Mouse (Mus musculus): ENCODE results near the gene Thegl. TPM values are rescaled to one million over a fixed set of nuclear protein-coding genes. Genes with fewer than 3 reads are reported as not detected.

The Thegl gene
- total and polyA plus RNA-seq, 3 experiments = not detected

DNA sequence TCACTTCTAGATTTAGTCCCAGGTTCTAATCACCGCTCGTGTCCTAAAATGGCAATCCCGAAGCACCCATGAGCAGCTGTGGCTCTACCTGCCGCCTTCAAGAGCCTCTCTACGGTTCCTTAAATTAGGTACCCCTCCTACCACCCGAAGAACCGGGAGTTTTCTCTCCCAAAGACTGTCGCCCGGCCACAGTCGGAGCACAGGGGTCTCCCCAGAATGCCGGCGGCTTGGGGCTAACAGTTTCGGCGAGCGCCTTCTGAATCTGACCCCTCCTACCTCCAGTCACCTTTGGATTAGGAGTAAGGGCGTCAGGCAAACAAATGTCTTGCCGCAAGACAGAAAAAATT is 41.6 kb upstream of the Thegl start:
- Histone ChIP-seq H3K27me3 (ENCODE audit: control insufficient read depth in 1 of 2, insufficient read depth in 2 of 2, low read length in 2 of 2) (no peaks in the 10 kb centered on the region), H3K9ac (ENCODE audit: control insufficient read depth, low read depth, low read length, poor library complexity, severe bottlenecking) (peak overlapping the region; percentile 75), H3K9me3 (replicated peaks; ENCODE audit: insufficient read depth, low read length) (no peaks in the 10 kb centered on the region), H3K4me1 (ENCODE audit: control insufficient read depth in 1 of 2, insufficient read depth in 2 of 2, low read length in 2 of 2) (peaks cover 5 to 10% of the 10 kb centered on the region in 2 experiments; a peak in 3 of 4 replicates), H3K4me3 (ENCODE audit: control insufficient read depth in 1 of 2, insufficient read depth in 1 of 2, low read depth in 2 of 2, low read length in 2 of 2) (peak overlapping the region; percentile 99), H3K36me3 (ENCODE audit: control insufficient read depth in 1 of 2, insufficient read depth in 2 of 2, low read length in 2 of 2) (peaks cover 20 to 24% of the 10 kb centered on the region in 2 experiments), H3K27ac (ENCODE audit: control insufficient read depth, low read depth, low read length) (peak overlapping the region; percentile 8), H3K79me2 (ENCODE audit: control insufficient read depth, insufficient read depth, low read length, poor library complexity) (peaks cover 26% of the 10 kb centered on the region)
- DNase-seq (ENCODE audit: low read depth, low spot score) = no peak
- TF ChIP-seq MAX (IDR thresholded peaks at IDR 0.05; ENCODE audit: low read length) (no peak), MYC (IDR thresholded peaks at IDR 0.05; ENCODE audit: low read depth, low read length) (no peak; the same call in 1 of the 2 replicates), CTCF (IDR thresholded peaks at IDR 0.05 in 2 of 3, conservative IDR thresholded peaks at IDR 0.05 in 1 of 3; ENCODE audit: control insufficient read depth in 1 of 3, insufficient read depth in 1 of 3, low read depth in 2 of 3, low read length in 3 of 3, poor library complexity in 1 of 3, severe bottlenecking in 1 of 3) (no peak), KAT2A (conservative IDR thresholded peaks at IDR 0.05; ENCODE audit: low read depth, low read length) (no peak), MEF2A (IDR thresholded peaks at IDR 0.05; ENCODE audit: extremely low read depth, insufficient replicate concordance, low read depth, low read length, poor library complexity, severe bottlenecking) (no peak), POLR2AphosphoS2 (IDR thresholded peaks at IDR 0.05; ENCODE audit: low read length) (peak; percentile 68; the same call in 1 of the 2 replicates)

GRCm38 (mm10) chr5:76974554-76975285 is 41.1 kb upstream of the Thegl start, which contains the start of gene Srp72:
Gene Srp72, plus strand, starts transcription at chr5:76974683.
- no peaks in the 10 kb centered on the region for H3K27me3 ChIP-seq (ENCODE audit: control insufficient read depth in 1 of 2, insufficient read depth in 2 of 2, low read length in 2 of 2)
- H3K4me1 ChIP-seq (ENCODE audit: control insufficient read depth in 1 of 2, insufficient read depth in 2 of 2, low read length in 2 of 2) = peaks cover 5 to 10% of the 10 kb centered on the region in 2 experiments; a peak in 3 of 4 replicates
- H3K36me3 ChIP-seq (ENCODE audit: control insufficient read depth in 1 of 2, insufficient read depth in 2 of 2, low read length in 2 of 2) = peaks cover 20 to 24% of the 10 kb centered on the region in 2 experiments
- peak within 1 kb of the TSS; percentile 86 for H3K27ac ChIP-seq (ENCODE audit: control insufficient read depth, low read depth, low read length)
- H3K9me3 ChIP-seq (replicated peaks; ENCODE audit: insufficient read depth, low read length) = no peaks in the 10 kb centered on the region
- DNase-seq (ENCODE audit: low read depth, low spot score) = peak; percentile 94
- peak within 1 kb of the TSS; percentile 99 for H3K4me3 ChIP-seq (ENCODE audit: control insufficient read depth in 1 of 2, insufficient read depth in 1 of 2, low read depth in 2 of 2, low read length in 2 of 2)
- peaks cover 26% of the 10 kb centered on the region for H3K79me2 ChIP-seq (ENCODE audit: control insufficient read depth, insufficient read depth, low read length, poor library complexity)
- TF ChIP-seq HCFC1 (IDR thresholded peaks at IDR 0.05; ENCODE audit: low read depth, low read length) = peak; percentile 84
- peak in 1 of 2 experiments; percentile 15; a peak in 1 of 4 replicates for TF ChIP-seq EP300 (IDR thresholded peaks at IDR 0.05; ENCODE audit: low read depth in 1 of 2, low read length in 2 of 2)
- peak; percentile 70; the same call in 1 of the 2 replicates for TF ChIP-seq KAT2A (conservative IDR thresholded peaks at IDR 0.05; ENCODE audit: low read depth, low read length)
- peak; percentile 86; the same call in 1 of the 2 replicates for TF ChIP-seq CHD1 (IDR thresholded peaks at IDR 0.05; ENCODE audit: low read depth, low read length)
- TF ChIP-seq NELFE (IDR thresholded peaks at IDR 0.05; ENCODE audit: low read depth, low read length) = peak; percentile 85
- peak; percentile 49; the same call in 1 of the 2 replicates for TF ChIP-seq ZMIZ1 (IDR thresholded peaks at IDR 0.05; ENCODE audit: low read depth, low read length)
- TF ChIP-seq TCF12 (IDR thresholded peaks at IDR 0.05; ENCODE audit: low read depth, low read length) = 0 out of 2 replicates have a peak, but pooled peaks have one; percentile 29
- no peak for TF ChIP-seq ETS1 (IDR thresholded peaks at IDR 0.05; ENCODE audit: low read depth, low read length)
- TF ChIP-seq MXI1 (IDR thresholded peaks at IDR 0.05; ENCODE audit: low read depth, low read length) = peak; percentile 96
- TF ChIP-seq MAX (IDR thresholded peaks at IDR 0.05; ENCODE audit: low read length) = peak; percentile 84
- TF ChIP-seq CHD2 (IDR thresholded peaks at IDR 0.05; ENCODE audit: low read length) = peak; percentile 91
- TF ChIP-seq RCOR1 (IDR thresholded peaks at IDR 0.05; ENCODE audit: low read depth, low read length) = no peak
- TF ChIP-seq MAZ (IDR thresholded peaks at IDR 0.05; ENCODE audit: low read depth, low read length) = peak; percentile 88
- peak; percentile 80 to 94; a peak in 3 of 4 replicates for TF ChIP-seq POLR2A (IDR thresholded peaks at IDR 0.05; ENCODE audit: control insufficient read depth in 1 of 2, insufficient read depth in 1 of 2, low read depth in 1 of 2, low read length in 2 of 2, poor library complexity in 1 of 2)
- peak; percentile 79 for TF ChIP-seq ELF1 (IDR thresholded peaks at IDR 0.05; ENCODE audit: low read depth, low read length)
- TF ChIP-seq SIN3A (IDR thresholded peaks at IDR 0.05; ENCODE audit: low read length) = peak; percentile 99
- TF ChIP-seq UBTF (IDR thresholded peaks at IDR 0.05; ENCODE audit: borderline replicate concordance, insufficient read depth, low read depth, low read length) = no peak
- TF ChIP-seq POLR2AphosphoS2 (IDR thresholded peaks at IDR 0.05; ENCODE audit: low read length) = peak; percentile 51; the same call in 1 of the 2 replicates
- no peak for TF ChIP-seq RAD21 (IDR thresholded peaks at IDR 0.05; ENCODE audit: low read depth, low read length)
- TF ChIP-seq USF1 (IDR thresholded peaks at IDR 0.05; ENCODE audit: low read depth, low read length) = peak; percentile 75
- peak within 1 kb of the TSS; percentile 99 for H3K9ac ChIP-seq (ENCODE audit: control insufficient read depth, low read depth, low read length, poor library complexity, severe bottlenecking)

All from MEL (cell line).